Mouse (Mus musculus) adipocyte (in vitro differentiated cells): ENCODE results near the gene Hkdc1.
A peak's percentile ranks its signal among the peaks of the same experiment; 100 is the strongest.
"Not testable (repeated sequence)": the region's sequence is repeated elsewhere in the genome, so short reads cannot be mapped to it uniquely, and the experiment has no call there.

Source experiments
- DNase-seq: peaks from one replicate; pipeline ENCODE4 v3.0.0-alpha.2; 2016; ENCODE audit warnings: low spot score

The Hkdc1 gene

GRCm38 (mm10) chr10:62422255-62422654 lies at the start of gene Hkdc1:
Gene Hkdc1 (minus strand): TSS chr10:62422491.
- no peak for DNase-seq

DNA sequence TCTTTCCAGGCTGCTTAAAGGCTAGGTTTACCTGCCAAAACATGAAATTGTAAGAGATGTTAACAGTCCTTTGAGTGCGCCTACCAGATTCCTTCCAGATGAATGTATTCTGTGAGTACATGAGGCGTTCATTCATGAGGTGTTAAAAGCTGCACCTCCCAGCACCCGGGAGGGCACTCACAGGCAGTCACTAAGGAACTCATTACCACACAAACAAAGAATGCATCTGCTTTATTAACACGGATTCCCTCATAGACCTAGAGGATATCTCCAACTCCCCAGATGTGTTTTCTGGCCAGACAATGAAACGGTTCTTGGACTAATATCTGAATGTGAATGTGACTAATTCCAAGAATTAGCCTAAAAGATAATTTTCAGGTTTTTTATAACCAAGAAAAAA lies 48.8 kb upstream of the Hkdc1 start:
- no peak for DNase-seq

DNA sequence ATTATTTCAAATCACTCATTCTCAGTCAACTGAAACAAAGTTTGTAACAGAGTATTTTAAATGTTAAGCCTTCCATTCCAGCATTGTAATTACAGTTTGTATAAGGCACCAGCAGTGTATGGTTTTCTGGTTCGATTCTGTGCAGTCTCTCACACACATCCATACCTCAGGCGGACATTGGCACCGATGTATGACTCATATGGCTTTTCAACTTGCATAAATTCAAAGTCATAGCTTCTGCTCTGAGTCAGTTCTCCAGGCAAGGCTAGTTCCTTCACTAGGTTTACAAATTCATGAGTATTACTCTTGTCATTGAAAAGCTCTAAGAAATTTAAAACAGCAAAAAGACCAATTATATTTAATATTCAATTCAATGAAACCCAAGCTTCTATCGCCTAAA lies 47.4 kb upstream of the Hkdc1 start:
- no peak for DNase-seq

DNA sequence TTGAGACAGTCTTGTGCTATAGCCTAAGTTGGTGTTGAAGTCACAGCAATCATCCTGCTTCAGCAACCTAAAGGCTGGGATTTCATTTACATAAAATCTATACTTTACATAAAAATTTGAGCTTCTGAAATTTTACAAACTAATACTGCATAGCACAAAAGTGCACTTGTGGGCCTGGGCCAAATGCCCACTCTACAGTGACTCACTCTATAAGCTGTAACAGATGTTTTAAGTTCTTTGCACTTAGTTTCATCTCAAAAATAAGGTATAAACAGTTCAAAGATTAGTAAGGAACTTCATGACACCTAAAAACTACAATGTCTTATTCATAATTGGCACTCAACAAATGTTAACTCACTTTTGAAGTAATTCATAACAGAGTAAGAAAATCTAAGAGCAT lies 39.0 kb upstream of the Hkdc1 start:
- no peak for DNase-seq

GRCm38 (mm10) chr10:62452001-62452400 lies 29.7 kb upstream of the Hkdc1 start:
- not testable (repeated sequence) for DNase-seq

DNA sequence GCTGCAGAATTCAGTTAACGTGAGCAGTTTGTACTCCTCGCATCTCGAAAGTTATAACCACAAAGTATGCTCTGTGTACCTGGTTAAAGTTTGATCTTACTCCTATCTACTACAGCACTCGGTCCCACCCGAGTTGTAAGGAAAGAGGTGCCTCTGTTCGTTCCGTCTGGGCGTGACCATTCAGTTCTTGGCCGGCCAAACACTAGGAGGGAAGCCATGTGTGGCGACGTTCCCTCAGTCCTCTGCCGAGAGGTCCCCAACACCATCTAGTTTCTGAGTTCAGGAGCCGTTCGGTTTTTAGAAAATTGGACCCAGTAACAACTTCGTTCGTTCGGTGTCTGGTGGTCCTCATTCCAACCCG lies 28.0 kb upstream of the Hkdc1 start:
- DNase-seq = no peak

- DNase-seq = peak; percentile 90
Measured at GRCm38 (mm10) chr10:62449364-62450279, 27.3 kb upstream of the Hkdc1 start, which contains the start of the genes 4930507D05Rik and Supv3l1. Gene 4930507D05Rik (plus strand): TSS chr10:62449489. Gene Supv3l1 (minus strand): TSS chr10:62449738.

DNA sequence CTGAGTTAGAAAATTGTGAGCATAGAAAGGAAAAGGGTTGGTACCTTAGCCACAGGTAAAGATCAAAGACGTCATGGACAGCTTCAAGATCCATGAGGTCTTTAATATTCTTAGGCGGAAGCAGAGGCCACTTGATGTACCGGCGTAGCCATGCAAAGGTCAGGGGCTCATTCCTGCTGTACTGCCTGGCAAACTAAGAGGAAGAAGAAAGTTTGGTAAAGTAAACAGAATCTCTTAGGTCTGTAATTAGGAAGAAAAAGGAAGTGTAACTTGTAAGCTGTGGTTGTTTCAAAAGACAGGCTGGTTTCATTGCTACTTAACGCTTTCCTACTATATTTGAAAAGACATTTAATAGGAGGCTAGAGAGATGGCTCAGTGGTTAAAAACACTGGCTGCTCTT lies 8.1 kb upstream of the Hkdc1 start:
- no peak for DNase-seq

DNA sequence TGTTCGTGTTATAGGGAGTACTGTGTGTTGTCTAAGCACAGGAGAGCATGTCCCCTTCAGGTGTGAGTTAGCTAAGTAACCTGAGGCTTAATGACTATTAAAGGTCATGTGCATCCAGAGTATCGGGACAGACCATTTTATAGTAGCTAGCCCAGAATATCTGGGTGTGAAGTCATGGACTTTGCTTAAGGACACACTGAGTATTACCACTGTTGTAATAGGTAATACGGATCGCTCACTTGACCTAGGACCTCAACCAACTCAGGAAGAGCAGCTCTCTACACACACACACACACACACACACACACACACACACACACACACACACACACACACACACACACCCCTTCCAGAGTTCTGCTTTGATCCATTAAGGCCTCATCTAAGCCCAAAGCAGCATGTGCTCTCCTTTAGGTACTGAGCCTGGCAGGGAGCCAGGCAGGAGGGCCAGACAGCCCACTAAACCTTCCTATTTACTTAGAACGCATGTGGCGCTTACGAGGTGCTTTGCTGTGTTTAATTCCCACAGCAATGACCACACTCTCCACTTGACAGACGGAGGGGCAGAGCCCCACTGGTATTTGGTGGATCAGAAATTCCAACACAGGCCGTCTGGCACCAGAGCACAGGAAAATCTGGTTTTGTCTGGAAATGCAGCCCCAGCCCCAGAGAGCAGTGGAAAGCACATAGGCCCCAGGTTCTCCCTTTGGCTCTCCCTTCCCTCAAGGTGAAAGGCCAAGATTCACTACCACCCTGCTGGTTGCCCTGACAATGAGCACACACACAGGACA lies 3.0 kb upstream of the Hkdc1 start:
- peak; percentile 7 for DNase-seq

GRCm38 (mm10) chr10:62421127-62421526 lies 1.2 kb downstream of the Hkdc1 start:
- no peak for DNase-seq

DNA sequence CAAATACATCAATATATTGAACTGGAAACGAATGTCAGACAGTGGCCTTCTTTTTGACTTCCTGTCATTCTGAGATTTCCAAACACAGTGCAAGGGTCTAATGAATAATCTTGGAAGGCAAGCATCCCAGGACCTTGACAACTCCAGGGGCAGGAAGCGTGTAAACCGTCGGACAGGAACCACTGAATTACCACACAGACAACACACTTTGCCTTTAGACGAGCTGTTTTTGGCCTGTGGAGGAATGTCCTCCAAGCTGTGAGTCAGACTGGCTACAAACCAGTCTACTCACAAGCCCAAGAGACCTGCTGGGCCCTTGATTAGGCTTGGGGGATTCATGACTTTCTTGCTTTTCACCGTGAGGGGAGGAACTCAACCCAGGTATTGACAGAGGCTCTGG lies 1.9 kb downstream of the Hkdc1 start:
- DNase-seq = no peak

GRCm38 (mm10) chr10:62419422-62419821 lies 2.9 kb downstream of the Hkdc1 start:
- DNase-seq = no peak

GRCm38 (mm10) chr10:62418831-62419356 lies 3.4 kb downstream of the Hkdc1 start:
- peak; percentile 60 for DNase-seq

DNA sequence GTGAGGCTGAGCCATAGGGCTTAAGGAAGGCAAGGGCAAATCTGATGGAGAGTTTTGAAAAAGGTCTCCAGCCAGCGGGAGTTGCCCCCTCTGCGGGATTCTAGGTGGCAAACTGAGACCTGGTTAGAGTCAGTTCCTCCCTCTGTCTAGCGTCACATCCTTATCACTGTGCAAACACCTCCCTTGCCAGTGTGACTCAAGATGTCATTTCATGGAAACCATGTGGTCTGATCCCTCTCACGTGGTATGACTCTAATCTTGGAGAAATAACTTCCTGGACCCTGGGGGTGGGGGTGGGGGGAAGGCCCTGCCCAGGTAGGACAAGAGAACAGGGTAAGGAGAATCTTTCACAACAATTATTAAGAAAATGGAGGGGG lies 8.7 kb downstream of the Hkdc1 start:
- no peak for DNase-seq

GRCm38 (mm10) chr10:62412906-62413605 lies 9.2 kb downstream of the Hkdc1 start:
- no peak for DNase-seq

DNA sequence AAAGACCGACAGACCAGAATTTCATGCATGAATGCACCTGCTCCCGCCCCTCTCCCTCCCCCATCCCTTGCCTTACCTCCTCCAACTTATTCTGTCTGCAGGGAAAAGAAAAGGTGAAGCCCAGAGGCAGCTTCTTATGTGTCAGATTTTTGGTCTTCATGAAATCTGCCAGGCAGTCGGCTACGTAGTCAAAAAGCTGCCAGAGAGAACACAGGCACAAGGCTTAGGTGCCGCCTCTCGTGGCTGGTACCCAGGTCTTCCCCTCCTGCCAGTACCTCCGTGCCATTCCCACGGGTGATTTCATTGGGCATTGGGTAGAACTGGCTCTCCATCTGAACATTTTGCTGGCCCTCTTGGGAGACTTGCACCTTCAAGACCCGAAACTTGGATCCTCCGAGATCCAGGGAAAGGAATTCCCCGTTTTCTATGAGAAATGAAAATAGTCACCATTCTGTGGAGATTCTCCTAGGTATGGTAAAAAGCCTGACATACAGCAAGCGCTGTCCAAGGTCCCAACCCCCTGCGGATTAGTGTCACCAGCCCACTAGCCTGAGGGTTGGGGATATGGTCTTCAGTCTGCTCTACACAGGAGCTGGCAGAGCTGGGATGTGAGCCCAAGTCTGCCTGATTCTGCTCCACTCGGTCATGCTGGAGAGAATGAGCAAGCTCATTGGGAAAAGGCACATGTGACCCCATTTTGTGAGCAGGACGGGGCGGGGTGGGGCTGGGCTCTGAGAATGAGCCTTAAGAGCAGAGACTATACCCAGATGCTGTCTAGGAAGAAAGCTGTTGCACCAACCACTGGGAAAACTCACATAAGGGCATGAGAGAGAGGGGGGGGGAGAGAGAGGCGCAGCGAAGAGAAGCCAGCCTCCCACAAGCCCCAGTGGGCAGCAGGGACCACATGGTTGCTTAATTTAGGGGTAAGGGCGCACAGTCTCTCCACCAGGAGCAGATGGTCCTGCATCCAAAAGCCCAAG lies 10.6 kb downstream of the Hkdc1 start:
- DNase-seq = no peak

DNA sequence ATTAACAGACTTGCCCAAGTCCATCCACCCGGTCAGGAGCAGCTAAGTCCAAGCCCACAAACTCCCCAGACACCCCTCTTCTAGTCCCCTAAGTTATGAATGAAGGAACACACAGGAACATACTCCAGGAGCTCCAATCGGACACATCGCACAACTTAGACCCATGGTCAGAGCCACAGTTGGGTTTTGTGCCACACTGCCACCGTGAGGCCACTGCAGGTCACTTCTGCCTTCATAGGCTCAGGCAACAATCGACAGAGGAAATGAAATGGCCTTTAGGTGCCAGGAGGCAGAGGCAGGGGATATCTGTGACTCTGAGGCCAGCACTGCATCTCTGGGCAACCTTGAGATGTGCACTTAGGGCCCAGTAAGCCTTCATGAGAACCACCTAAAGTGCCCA lies 11.3 kb downstream of the Hkdc1 start:
- peak; percentile 69 for DNase-seq

DNA sequence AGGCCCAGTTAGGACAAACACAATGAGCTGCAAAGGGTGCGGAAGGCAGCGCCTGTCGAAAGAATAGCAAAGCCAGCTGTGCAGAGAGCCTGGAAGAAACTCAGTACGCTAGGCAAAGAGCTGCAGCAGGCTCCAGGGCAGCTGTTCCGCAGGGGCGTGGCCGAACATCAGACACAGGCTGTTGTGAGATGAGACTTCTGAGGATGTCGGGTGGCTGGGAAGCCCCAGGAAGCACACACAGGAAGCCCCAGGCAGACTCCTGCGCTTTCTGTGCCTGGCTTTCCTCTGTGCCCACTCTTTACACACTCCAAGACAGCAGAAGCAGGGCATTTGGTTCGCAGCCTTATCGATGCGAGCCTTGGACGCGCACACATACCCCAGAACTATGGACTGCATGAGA lies 17.4 kb downstream of the Hkdc1 start:
- DNase-seq = no peak

- DNase-seq = no peak
Measured at GRCm38 (mm10) chr10:62401641-62402111, 20.6 kb downstream of the Hkdc1 start.

GRCm38 (mm10) chr10:62383011-62383410 lies 39.3 kb downstream of the Hkdc1 start:
- no peak for DNase-seq

- DNase-seq = peak; percentile 24
Measured at GRCm38 (mm10) chr10:62380936-62381335, 41.4 kb downstream of the Hkdc1 start.
